Mouse (Mus musculus): ENCODE data around the gene Cd300ld. TPM values are rescaled to one million over a fixed set of nuclear protein-coding genes. Genes with fewer than 3 reads are reported as not detected.
"Not testable (repeated sequence)": the region's sequence is repeated elsewhere in the genome, so short reads cannot be mapped to it uniquely, and the experiment has no call there.

Gene Cd300ld
- polyA plus RNA-seq (2015; fragmentation: Nextera tagmentation; extraction: Ambion mirVana): 0.10 and 0.17 TPM in 2 replicates

GRCm38 (mm10) chr11:114989793-114990192 lies at the start of gene Cd300ld:
TSS of gene Cd300ld (minus strand) at chr11:114989922.
- Histone ChIP-seq H3K9me3 (no peaks in the 10 kb centered on the region), H3K36me3 (no peaks in the 10 kb centered on the region), H3K9ac (no peak within 1 kb of the TSS), H3K4me1 (no peaks in the 10 kb centered on the region), H3K4me3 (no peak within 1 kb of the TSS), H3K4me2 (no peak within 1 kb of the TSS), H3K27ac (no peak within 1 kb of the TSS), H3K27me3 (no peaks in the 10 kb centered on the region)
- ATAC-seq (ENCODE audit: borderline replicate concordance, extremely low read depth, low FRiP score, low TSS enrichment): no peak
- WGBS: 55% methylated on average over 4 of the region's 4 CpGs

GRCm38 (mm10) chr11:115037669-115038068 lies 47.9 kb upstream of the Cd300ld start, which contains the start of gene Cd300ld5:
TSS of gene Cd300ld5 (minus strand) at chr11:115037769.
- ATAC-seq (ENCODE audit: borderline replicate concordance, extremely low read depth, low FRiP score, low TSS enrichment); H3K4me2 ChIP-seq: not testable (repeated sequence)

DNA sequence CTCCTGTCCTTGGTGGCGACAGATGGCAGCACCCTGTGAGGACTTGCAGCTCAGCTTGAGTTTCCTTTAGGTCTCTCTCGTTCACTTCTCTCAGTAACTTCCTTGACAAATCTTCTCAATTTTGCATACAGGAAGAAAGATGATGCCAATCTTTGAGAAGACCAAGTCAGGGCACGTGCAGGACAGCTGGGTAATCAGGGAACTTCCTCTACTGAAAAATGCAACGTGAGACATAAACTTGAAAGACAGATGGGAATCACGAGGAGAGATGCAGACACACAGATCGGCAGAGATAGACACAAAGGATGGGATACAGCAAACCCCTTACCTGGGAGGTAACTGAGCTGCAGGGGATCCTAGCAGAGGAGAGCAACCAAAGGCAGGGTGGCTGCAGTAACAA lies 37.2 kb upstream of the Cd300ld start, which contains the start of gene Cd300ld4:
TSS of gene Cd300ld4 (minus strand) at position 101 of the 400 bp plus-strand sequence.
- H3K4me3 ChIP-seq; H3K4me2 ChIP-seq; H3K4me1 ChIP-seq; H3K9ac ChIP-seq; H3K36me3 ChIP-seq; H3K9me3 ChIP-seq; H3K27me3 ChIP-seq; H3K27ac ChIP-seq; ATAC-seq (ENCODE audit: borderline replicate concordance, extremely low read depth, low FRiP score, low TSS enrichment): not testable (repeated sequence)
- no CpG with 5 or more reads among the region's 6 CpGs for WGBS

More at GRCm38 (mm10) chr11:115037669-115038068, 47.9 kb upstream of the Cd300ld start, which contains the start of gene Cd300ld5:
- not testable (repeated sequence) for H3K4me3 ChIP-seq, H3K27me3 ChIP-seq, H3K27ac ChIP-seq, H3K36me3 ChIP-seq, H3K9me3 ChIP-seq, H3K9ac ChIP-seq, H3K4me1 ChIP-seq
- no CpG with 5 or more reads among the region's 6 CpGs for WGBS

DNA sequence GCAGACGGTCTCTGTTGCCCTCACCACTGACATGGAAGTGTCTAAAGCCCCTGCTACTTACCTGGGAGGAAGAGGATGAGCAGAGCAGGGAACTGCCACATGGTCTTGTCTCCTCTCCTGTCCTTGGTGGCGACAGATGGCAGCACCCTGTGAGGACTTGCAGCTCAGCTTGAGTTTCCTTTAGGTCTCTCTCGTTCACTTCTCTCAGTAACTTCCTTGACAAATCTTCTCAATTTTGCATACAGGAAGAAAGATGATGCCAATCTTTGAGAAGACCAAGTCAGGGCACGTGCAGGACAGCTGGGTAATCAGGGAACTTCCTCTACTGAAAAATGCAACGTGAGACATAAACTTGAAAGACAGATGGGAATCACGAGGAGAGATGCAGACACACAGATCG lies 26.4 kb upstream of the Cd300ld start, which contains the start of gene Cd300ld2:
TSS of gene Cd300ld2 (minus strand) at position 101 of the 400 bp plus-strand sequence.
- H3K9me3 ChIP-seq; ATAC-seq (ENCODE audit: borderline replicate concordance, extremely low read depth, low FRiP score, low TSS enrichment); H3K4me3 ChIP-seq; H3K27me3 ChIP-seq; H3K4me2 ChIP-seq; H3K9ac ChIP-seq; H3K4me1 ChIP-seq; H3K36me3 ChIP-seq; H3K27ac ChIP-seq: not testable (repeated sequence)
- WGBS: no CpG with 5 or more reads among the region's 7 CpGs

- Histone ChIP-seq H3K36me3 (no peaks in the 10 kb centered on the region), H3K4me2 (no peak overlapping the region), H3K4me1 (no peaks in the 10 kb centered on the region), H3K27ac (no peak overlapping the region), H3K9me3 (no peaks in the 10 kb centered on the region), H3K27me3 (no peaks in the 10 kb centered on the region), H3K9ac (no peak overlapping the region), H3K4me3 (no peak overlapping the region)
- no peak for ATAC-seq (ENCODE audit: borderline replicate concordance, extremely low read depth, low FRiP score, low TSS enrichment)
- WGBS: 73% methylated on average over 5 of the region's 5 CpGs
Measured at GRCm38 (mm10) chr11:115004070-115004469, 14.3 kb upstream of the Cd300ld start.

- Histone ChIP-seq H3K9ac (no peak within 1 kb of the TSS), H3K9me3 (no peaks in the 10 kb centered on the region), H3K4me2 (no peak within 1 kb of the TSS), H3K4me1 (no peaks in the 10 kb centered on the region), H3K4me3 (no peak within 1 kb of the TSS), H3K36me3 (no peaks in the 10 kb centered on the region), H3K27me3 (no peaks in the 10 kb centered on the region), H3K27ac (no peak within 1 kb of the TSS)
- ATAC-seq (ENCODE audit: borderline replicate concordance, extremely low read depth, low FRiP score, low TSS enrichment): no peak
- WGBS: 64% methylated on average over 7 of the region's 7 CpGs
Measured at GRCm38 (mm10) chr11:115001474-115002040, 11.8 kb upstream of the Cd300ld start, which contains the start of gene Cd300c2. TSS of gene Cd300c2 (minus strand) at chr11:115001880.

DNA sequence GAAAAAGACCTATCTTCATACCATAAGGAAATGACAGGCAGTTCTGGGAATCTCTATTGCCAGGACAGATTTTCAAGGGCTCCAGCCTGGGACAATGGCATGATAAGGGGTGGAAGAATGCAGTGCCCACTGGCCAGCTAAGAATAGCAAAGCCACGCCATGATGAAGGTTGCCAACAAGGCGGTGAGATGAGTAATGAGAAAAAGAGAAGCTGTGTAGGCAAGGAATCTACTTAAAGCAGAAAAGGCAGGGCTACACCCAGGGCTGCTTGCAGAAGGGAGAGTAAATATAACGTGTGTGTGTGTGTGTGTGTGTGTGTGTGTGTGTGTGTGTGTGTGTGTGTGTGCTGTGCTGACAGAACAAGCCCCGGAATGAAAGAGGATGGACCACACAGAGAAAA lies 7.9 kb downstream of the Cd300ld start:
- no peaks in the 10 kb centered on the region for H3K36me3 ChIP-seq
- H3K27me3 ChIP-seq: no peaks in the 10 kb centered on the region
- H3K4me3 ChIP-seq: no peak overlapping the region
- no peak overlapping the region for H3K4me2 ChIP-seq
- no peak for ATAC-seq (ENCODE audit: borderline replicate concordance, extremely low read depth, low FRiP score, low TSS enrichment)
- no peak overlapping the region for H3K9ac ChIP-seq
- H3K4me1 ChIP-seq: no peaks in the 10 kb centered on the region
- H3K9me3 ChIP-seq: peaks cover 3% of the 10 kb centered on the region; the same call in 1 of the 2 replicates
- H3K27ac ChIP-seq: no peak overlapping the region
- WGBS: 56% methylated on average over 4 of the region's 4 CpGs

GRCm38 (mm10) chr11:114972726-114973125 lies 17.0 kb downstream of the Cd300ld start:
- no peak for ATAC-seq (ENCODE audit: borderline replicate concordance, extremely low read depth, low FRiP score, low TSS enrichment)
- no peaks in the 10 kb centered on the region for H3K4me1 ChIP-seq
- H3K27ac ChIP-seq: no peak overlapping the region
- H3K9ac ChIP-seq: no peak overlapping the region
- no peaks in the 10 kb centered on the region for H3K27me3 ChIP-seq
- H3K36me3 ChIP-seq: no peaks in the 10 kb centered on the region
- H3K4me2 ChIP-seq: no peak overlapping the region
- WGBS: 72% methylated on average over 10 of the region's 10 CpGs
- no peak overlapping the region for H3K4me3 ChIP-seq
- H3K9me3 ChIP-seq: 0 out of 2 replicates have a peak, but pooled peaks cover 10% of the 10 kb centered on the region

- WGBS: 78% methylated on average over 9 of the region's 9 CpGs
- H3K4me3 ChIP-seq: no peak within 1 kb of the TSS
- H3K36me3 ChIP-seq: no peaks in the 10 kb centered on the region
- H3K27ac ChIP-seq: no peak within 1 kb of the TSS
- no peaks in the 10 kb centered on the region for H3K4me1 ChIP-seq
- H3K27me3 ChIP-seq: no peaks in the 10 kb centered on the region
- ATAC-seq (ENCODE audit: borderline replicate concordance, extremely low read depth, low FRiP score, low TSS enrichment): no peak
- H3K4me2 ChIP-seq: no peak within 1 kb of the TSS
- no peaks in the 10 kb centered on the region for H3K9me3 ChIP-seq
- no peak within 1 kb of the TSS for H3K9ac ChIP-seq
Measured at GRCm38 (mm10) chr11:114968752-114969207, 20.9 kb downstream of the Cd300ld start, which contains the start of gene Cd300c. TSS of gene Cd300c (minus strand) at chr11:114969157.

GRCm38 (mm10) chr11:114965182-114965828 lies 24.4 kb downstream of the Cd300ld start:
- no peak for ATAC-seq (ENCODE audit: borderline replicate concordance, extremely low read depth, low FRiP score, low TSS enrichment)
- Histone ChIP-seq H3K9ac (no peak overlapping the region), H3K4me2 (no peak overlapping the region), H3K4me3 (no peak overlapping the region), H3K27ac (no peak overlapping the region), H3K36me3 (no peaks in the 10 kb centered on the region), H3K9me3 (no peaks in the 10 kb centered on the region), H3K27me3 (no peaks in the 10 kb centered on the region), H3K4me1 (no peaks in the 10 kb centered on the region)
- WGBS: 28% methylated on average over 3 of the region's 3 CpGs

GRCm38 (mm10) chr11:114960369-114960768 lies 29.4 kb downstream of the Cd300ld start:
- no peak overlapping the region for H3K9ac ChIP-seq
- no peaks in the 10 kb centered on the region for H3K9me3 ChIP-seq
- no peak overlapping the region for H3K4me2 ChIP-seq
- no peaks in the 10 kb centered on the region for H3K4me1 ChIP-seq
- WGBS: 86% methylated on average over 1 of the region's 1 CpGs
- no peaks in the 10 kb centered on the region for H3K36me3 ChIP-seq
- H3K27ac ChIP-seq: no peak overlapping the region
- H3K27me3 ChIP-seq: no peaks in the 10 kb centered on the region
- no peak overlapping the region for H3K4me3 ChIP-seq
- no peak for ATAC-seq (ENCODE audit: borderline replicate concordance, extremely low read depth, low FRiP score, low TSS enrichment)

GRCm38 (mm10) chr11:114934144-114934543 lies 55.6 kb downstream of the Cd300ld start, which contains the start of gene Cd300lb:
TSS of gene Cd300lb (minus strand) at chr11:114934386.
- Histone ChIP-seq H3K4me1 (no peaks in the 10 kb centered on the region), H3K4me2 (no peak within 1 kb of the TSS), H3K27ac (no peak within 1 kb of the TSS), H3K27me3 (no peaks in the 10 kb centered on the region), H3K4me3 (no peak within 1 kb of the TSS), H3K36me3 (no peaks in the 10 kb centered on the region), H3K9ac (no peak within 1 kb of the TSS), H3K9me3 (no peaks in the 10 kb centered on the region)
- ATAC-seq (ENCODE audit: borderline replicate concordance, extremely low read depth, low FRiP score, low TSS enrichment): no peak
- 47% methylated on average over 6 of the region's 6 CpGs for WGBS
